Mouse (Mus musculus): ENCODE data around the gene Eps8. TPM values are rescaled to one million over a fixed set of nuclear protein-coding genes. Genes with fewer than 3 reads are reported as not detected.
"Not testable (repeated sequence)": the region's sequence is repeated elsewhere in the genome, so short reads cannot be mapped to it uniquely, and the experiment has no call there.

Eps8 gene
- polyA plus RNA-seq, 1 experiment from 2014 or later = 31.7 TPM

DNA sequence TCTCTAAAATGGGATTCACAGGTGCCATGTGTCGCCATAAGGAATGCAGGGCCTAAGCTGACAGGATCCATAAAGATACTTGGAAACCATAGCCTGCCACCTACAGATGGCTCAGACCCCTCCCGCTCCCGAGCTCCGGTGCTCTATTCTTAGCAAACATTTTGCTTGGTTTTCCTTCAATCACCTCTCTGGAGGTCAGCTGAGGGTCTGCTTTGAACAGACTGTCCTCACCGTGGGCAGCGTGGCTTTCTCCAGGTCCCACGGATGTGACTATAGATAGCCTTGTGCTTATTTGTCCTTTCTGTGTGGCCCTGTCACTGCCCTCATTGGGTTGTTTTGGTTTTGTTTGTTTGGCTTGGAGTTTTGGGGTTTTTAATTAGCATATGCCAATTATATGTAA lies 196.5 kb downstream of the Eps8 start:
- Histone ChIP-seq H3K4me3 (ENCODE audit: low read length) (no peak overlapping the region), H3K36me3 (ENCODE audit: control insufficient read depth, insufficient read depth, low read length) (no peaks in the 10 kb centered on the region), H3K27me3 (ENCODE audit: control insufficient read depth, insufficient read depth, low read depth, low read length) (no peaks in the 10 kb centered on the region), H3K4me2 (ENCODE audit: low read depth, low read length) (no peak overlapping the region), H3K27ac (ENCODE audit: low read length) (no peak overlapping the region), H3K9me3 (ENCODE audit: control insufficient read depth, low read length) (no peaks in the 10 kb centered on the region), H3K4me1 (replicated peaks; ENCODE audit: control insufficient read depth, insufficient read depth, low read length) (0 out of 2 replicates have a peak, but pooled peaks cover 5% of the 10 kb centered on the region), H3K9ac (ENCODE audit: low read length) (no peak overlapping the region)
- no peak for ATAC-seq (ENCODE audit: low read depth)
- 54% methylated on average over 7 of the region's 7 CpGs for WGBS

- H3K4me1 ChIP-seq (replicated peaks; ENCODE audit: control insufficient read depth, insufficient read depth, low read length) = 0 out of 2 replicates have a peak, but pooled peaks cover 5% of the 10 kb centered on the region
- no peak overlapping the region for H3K4me3 ChIP-seq (ENCODE audit: low read length)
- H3K9ac ChIP-seq (ENCODE audit: low read length) = no peak overlapping the region
- H3K27me3 ChIP-seq (ENCODE audit: control insufficient read depth, insufficient read depth, low read depth, low read length) = no peaks in the 10 kb centered on the region
- H3K9me3 ChIP-seq (ENCODE audit: control insufficient read depth, low read length) = no peaks in the 10 kb centered on the region
- H3K4me2 ChIP-seq (ENCODE audit: low read depth, low read length) = no peak overlapping the region
- ATAC-seq (ENCODE audit: low read depth) = no peak
- no peaks in the 10 kb centered on the region for H3K36me3 ChIP-seq (ENCODE audit: control insufficient read depth, insufficient read depth, low read length)
- no peak overlapping the region for H3K27ac ChIP-seq (ENCODE audit: low read length)
- WGBS = 17% methylated on average over 7 of the region's 7 CpGs
These were observed 197.5 kb downstream of the Eps8 start for GRCm38 (mm10) chr6:137457210-137457609.

DNA sequence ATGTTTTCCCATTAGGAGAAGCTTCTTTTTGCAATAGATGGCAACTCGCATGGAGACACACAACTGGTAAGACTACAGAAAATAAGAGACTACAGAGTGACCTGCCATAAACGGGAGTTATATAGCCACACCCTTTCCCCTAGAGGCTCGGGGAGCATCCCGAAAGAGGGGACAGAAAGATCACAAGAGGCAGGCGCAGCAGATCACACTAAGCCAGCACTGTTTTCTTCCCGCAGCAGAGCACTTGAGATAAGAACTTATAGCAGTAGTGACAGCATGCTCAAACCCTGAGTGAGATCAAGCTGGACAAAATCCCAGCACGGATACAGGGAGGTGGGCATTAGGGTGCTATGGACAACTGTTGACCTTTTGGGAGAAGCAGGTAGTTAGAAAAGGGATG lies 198.6 kb downstream of the Eps8 start:
- H3K4me1 ChIP-seq (replicated peaks; ENCODE audit: control insufficient read depth, insufficient read depth, low read length) = 0 out of 2 replicates have a peak, but pooled peaks cover 5% of the 10 kb centered on the region
- H3K4me2 ChIP-seq (ENCODE audit: low read depth, low read length) = peak overlapping the region; percentile 21; the same call in 1 of the 2 replicates
- no peaks in the 10 kb centered on the region for H3K36me3 ChIP-seq (ENCODE audit: control insufficient read depth, insufficient read depth, low read length)
- 33% methylated on average over 7 of the region's 7 CpGs for WGBS
- H3K27me3 ChIP-seq (ENCODE audit: control insufficient read depth, insufficient read depth, low read depth, low read length) = no peaks in the 10 kb centered on the region
- H3K9ac ChIP-seq (ENCODE audit: low read length) = no peak overlapping the region
- peak; percentile 41 for ATAC-seq (ENCODE audit: low read depth)
- H3K9me3 ChIP-seq (ENCODE audit: control insufficient read depth, low read length) = no peaks in the 10 kb centered on the region
- no peak overlapping the region for H3K4me3 ChIP-seq (ENCODE audit: low read length)
- no peak overlapping the region for H3K27ac ChIP-seq (ENCODE audit: low read length)

DNA sequence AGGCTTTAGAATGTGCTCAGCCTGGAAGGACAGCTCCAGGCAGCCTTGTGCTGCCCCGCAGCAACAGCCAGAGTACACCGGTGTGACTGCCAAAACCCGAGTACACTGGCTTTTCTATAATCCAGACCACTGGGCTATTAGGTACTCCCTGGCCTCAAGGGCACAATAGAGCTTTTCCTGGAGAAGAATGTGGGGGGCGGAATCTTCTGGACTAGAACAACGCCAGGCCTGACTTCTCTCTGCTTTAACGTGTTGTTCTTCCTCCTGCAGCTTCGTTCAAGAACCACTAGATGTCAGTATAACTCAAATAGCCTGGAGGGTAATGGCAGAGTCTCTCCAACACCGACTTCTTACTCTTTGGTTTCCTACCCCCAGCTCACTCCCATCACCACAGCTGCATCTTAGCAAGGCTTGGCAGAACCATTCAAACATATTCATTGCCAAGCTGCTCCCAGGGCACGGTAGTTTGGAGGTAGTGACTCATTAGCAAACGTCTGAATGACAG lies 199.1 kb downstream of the Eps8 start:
- no peak overlapping the region for H3K4me3 ChIP-seq (ENCODE audit: low read length)
- 8% methylated on average over 10 of the region's 10 CpGs for WGBS
- peak overlapping the region; percentile 21; the same call in 1 of the 2 replicates for H3K4me2 ChIP-seq (ENCODE audit: low read depth, low read length)
- H3K9me3 ChIP-seq (ENCODE audit: control insufficient read depth, low read length) = no peaks in the 10 kb centered on the region
- H3K27ac ChIP-seq (ENCODE audit: low read length) = no peak overlapping the region
- H3K27me3 ChIP-seq (ENCODE audit: control insufficient read depth, insufficient read depth, low read depth, low read length) = no peaks in the 10 kb centered on the region
- 0 out of 2 replicates have a peak, but pooled peaks cover 5% of the 10 kb centered on the region for H3K4me1 ChIP-seq (replicated peaks; ENCODE audit: control insufficient read depth, insufficient read depth, low read length)
- no peak overlapping the region for H3K9ac ChIP-seq (ENCODE audit: low read length)
- no peaks in the 10 kb centered on the region for H3K36me3 ChIP-seq (ENCODE audit: control insufficient read depth, insufficient read depth, low read length)
- ATAC-seq (ENCODE audit: low read depth) = peak; percentile 88

GRCm38 (mm10) chr6:137446116-137446515 lies 208.6 kb downstream of the Eps8 start:
- ATAC-seq (ENCODE audit: low read depth) = not testable (repeated sequence)

GRCm38 (mm10) chr6:137443089-137443488 lies 211.6 kb downstream of the Eps8 start:
- Histone ChIP-seq H3K9me3 (ENCODE audit: control insufficient read depth, low read length) (no peaks in the 10 kb centered on the region), H3K4me2 (ENCODE audit: low read depth, low read length) (no peak overlapping the region), H3K9ac (ENCODE audit: low read length) (no peak overlapping the region), H3K27ac (ENCODE audit: low read length) (no peak overlapping the region), H3K27me3 (ENCODE audit: control insufficient read depth, insufficient read depth, low read depth, low read length) (no peaks in the 10 kb centered on the region), H3K36me3 (ENCODE audit: control insufficient read depth, insufficient read depth, low read length) (no peaks in the 10 kb centered on the region), H3K4me1 (replicated peaks; ENCODE audit: control insufficient read depth, insufficient read depth, low read length) (no peaks in the 10 kb centered on the region), H3K4me3 (ENCODE audit: low read length) (no peak overlapping the region)
- WGBS = 83% methylated on average over 12 of the region's 12 CpGs
- no peak for ATAC-seq (ENCODE audit: low read depth)

More at GRCm38 (mm10) chr6:137446116-137446515, 208.6 kb downstream of the Eps8 start:
- not testable (repeated sequence) for H3K27ac ChIP-seq (ENCODE audit: low read length); H3K27me3 ChIP-seq (ENCODE audit: control insufficient read depth, insufficient read depth, low read depth, low read length); H3K9ac ChIP-seq (ENCODE audit: low read length); H3K9me3 ChIP-seq (ENCODE audit: control insufficient read depth, low read length); H3K36me3 ChIP-seq (ENCODE audit: control insufficient read depth, insufficient read depth, low read length); H3K4me1 ChIP-seq (replicated peaks; ENCODE audit: control insufficient read depth, insufficient read depth, low read length); H3K4me2 ChIP-seq (ENCODE audit: low read depth, low read length); H3K4me3 ChIP-seq (ENCODE audit: low read length)
- WGBS = 68% methylated on average over 6 of the region's 7 CpGs

DNA sequence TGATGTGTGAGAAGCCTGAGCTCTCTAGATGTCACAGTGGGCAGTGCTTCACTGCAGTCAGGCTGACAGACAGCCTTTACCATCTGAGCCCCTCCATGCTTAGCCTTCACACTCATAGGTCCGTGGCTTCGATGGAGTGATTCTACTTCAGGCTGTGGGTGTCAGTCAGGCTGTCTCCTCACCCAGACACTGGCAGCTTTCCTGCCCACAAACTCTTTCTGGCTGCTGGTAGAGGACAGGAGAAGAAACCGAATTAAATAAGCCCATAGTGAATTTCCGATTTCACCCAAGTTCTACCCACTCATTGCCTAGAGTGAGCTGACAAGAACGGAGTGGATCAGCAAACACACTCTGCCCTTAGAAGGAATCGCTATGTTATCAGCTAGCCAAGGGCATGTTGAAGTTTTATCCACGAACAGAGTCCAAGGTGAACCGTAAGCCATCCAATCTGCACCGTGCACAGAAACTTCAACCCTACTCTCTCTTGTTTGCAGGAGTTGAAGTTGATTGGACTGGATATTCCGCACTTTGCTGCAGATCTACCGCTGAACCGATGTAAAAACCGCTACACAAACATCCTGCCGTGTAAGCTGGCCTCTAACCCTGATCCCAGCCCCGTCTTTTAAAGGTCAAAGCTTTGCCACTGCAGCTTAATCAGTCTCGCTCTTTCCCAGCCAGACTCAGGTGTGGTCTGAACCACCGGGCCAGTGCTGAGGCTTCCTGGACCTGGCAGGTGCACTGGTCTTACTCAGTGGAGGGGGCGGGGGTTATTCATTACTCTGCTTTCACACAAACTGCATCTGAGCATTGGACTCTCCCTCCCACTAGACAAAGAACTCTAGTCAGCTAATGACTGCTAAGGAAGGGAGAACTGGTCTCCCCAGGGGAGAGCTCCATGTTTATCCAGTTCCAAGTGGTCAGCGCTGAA lies 213.9 kb downstream of the Eps8 start:
- WGBS = 44% methylated on average over 19 of the region's 19 CpGs
- ATAC-seq (ENCODE audit: low read depth) = no peak
- H3K36me3 ChIP-seq (ENCODE audit: control insufficient read depth, insufficient read depth, low read length) = no peaks in the 10 kb centered on the region

GRCm38 (mm10) chr6:137437902-137438580 lies 216.6 kb downstream of the Eps8 start:
- Histone ChIP-seq H3K4me3 (ENCODE audit: low read length) (no peak overlapping the region), H3K27ac (ENCODE audit: low read length) (no peak overlapping the region), H3K4me1 (replicated peaks; ENCODE audit: control insufficient read depth, insufficient read depth, low read length) (no peaks in the 10 kb centered on the region), H3K27me3 (ENCODE audit: control insufficient read depth, insufficient read depth, low read depth, low read length) (no peaks in the 10 kb centered on the region), H3K4me2 (ENCODE audit: low read depth, low read length) (no peak overlapping the region), H3K9ac (ENCODE audit: low read length) (no peak overlapping the region), H3K36me3 (ENCODE audit: control insufficient read depth, insufficient read depth, low read length) (no peaks in the 10 kb centered on the region), H3K9me3 (ENCODE audit: control insufficient read depth, low read length) (no peaks in the 10 kb centered on the region)
- no peak for ATAC-seq (ENCODE audit: low read depth)
- 51% methylated on average over 16 of the region's 16 CpGs for WGBS

More for the DNA sequence above, 213.9 kb downstream of the Eps8 start:
- no peak overlapping the region for H3K4me3 ChIP-seq (ENCODE audit: low read length)
- no peaks in the 10 kb centered on the region for H3K27me3 ChIP-seq (ENCODE audit: control insufficient read depth, insufficient read depth, low read depth, low read length)
- H3K4me2 ChIP-seq (ENCODE audit: low read depth, low read length) = no peak overlapping the region
- H3K27ac ChIP-seq (ENCODE audit: low read length) = no peak overlapping the region
- no peaks in the 10 kb centered on the region for H3K9me3 ChIP-seq (ENCODE audit: control insufficient read depth, low read length)
- no peaks in the 10 kb centered on the region for H3K4me1 ChIP-seq (replicated peaks; ENCODE audit: control insufficient read depth, insufficient read depth, low read length)
- no peak overlapping the region for H3K9ac ChIP-seq (ENCODE audit: low read length)

DNA sequence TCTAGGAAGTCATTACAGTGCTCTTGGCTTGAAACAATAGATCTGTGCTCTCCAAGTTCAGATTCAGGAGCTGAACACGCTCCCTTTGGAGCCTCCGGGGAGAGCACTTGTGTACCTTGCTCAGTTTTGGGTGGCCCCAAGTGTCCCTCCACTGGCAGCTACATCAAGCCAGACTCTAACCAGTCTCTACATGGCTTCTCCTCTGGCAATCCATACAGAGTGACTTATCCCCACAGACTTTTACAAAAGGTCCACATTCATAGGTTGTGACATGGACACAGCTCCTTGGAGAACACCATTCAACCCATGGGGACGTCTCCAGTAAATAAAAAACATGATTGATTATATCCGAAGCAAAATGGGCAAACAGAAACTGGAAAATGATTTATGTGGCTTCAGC lies 217.2 kb downstream of the Eps8 start:
- no peak overlapping the region for H3K4me2 ChIP-seq (ENCODE audit: low read depth, low read length)
- H3K27ac ChIP-seq (ENCODE audit: low read length) = no peak overlapping the region
- no peak for ATAC-seq (ENCODE audit: low read depth)
- 67% methylated on average over 4 of the region's 4 CpGs for WGBS
- no peaks in the 10 kb centered on the region for H3K36me3 ChIP-seq (ENCODE audit: control insufficient read depth, insufficient read depth, low read length)
- no peaks in the 10 kb centered on the region for H3K9me3 ChIP-seq (ENCODE audit: control insufficient read depth, low read length)
- no peaks in the 10 kb centered on the region for H3K27me3 ChIP-seq (ENCODE audit: control insufficient read depth, insufficient read depth, low read depth, low read length)
- H3K9ac ChIP-seq (ENCODE audit: low read length) = no peak overlapping the region
- H3K4me3 ChIP-seq (ENCODE audit: low read length) = no peak overlapping the region
- H3K4me1 ChIP-seq (replicated peaks; ENCODE audit: control insufficient read depth, insufficient read depth, low read length) = no peaks in the 10 kb centered on the region

Measured in lung, embryonic 16.5 days (tissue).